Mouse (Mus musculus) hindbrain, embryonic 16.5 days (tissue): Measurements from ENCODE around the gene 9030612E09Rik. TPM values are rescaled to one million over a fixed set of nuclear protein-coding genes. Genes with fewer than 3 reads are reported as not detected.

Experiments
- ATAC-seq: fragments of 200-750 bp; cut with Nextera tagmentation; 2 replicates; pipeline ENCODE4 v1.8.0; 2017; ENCODE audit warnings: moderate TSS enrichment, moderate library complexity
- H3K27ac ChIP-seq: fragments of 300-500 bp; sonication (generic); 2 replicates; pipeline ENCODE4 v1.5.1; 2014; ENCODE audit warnings: low read depth, mild to moderate bottlenecking, control low read depth, low read length, moderate library complexity
- H3K27me3 ChIP-seq: fragments of 300-500 bp; sonication (generic); replicated peaks from 2 replicates; pipeline ENCODE4 v1.6.1; 2014; ENCODE audit warnings: low read length; ENCODE audit not compliant: control insufficient read depth, insufficient read depth
- H3K36me3 ChIP-seq: fragments of 300-500 bp; sonication (generic); 2 replicates; pipeline ENCODE4 v1.6.1; 2014; ENCODE audit warnings: mild to moderate bottlenecking, low read length, moderate library complexity, mixed read lengths; ENCODE audit not compliant: control insufficient read depth, insufficient read depth
- H3K4me1 ChIP-seq: fragments of 300-500 bp; sonication (generic); 2 replicates; pipeline ENCODE4 v1.6.1; 2014; ENCODE audit warnings: low read depth, low read length; ENCODE audit not compliant: control insufficient read depth, insufficient read depth
- H3K4me2 ChIP-seq: fragments of 300-500 bp; sonication (generic); 2 replicates; pipeline ENCODE4 v1.6.1; 2014; ENCODE audit warnings: mild to moderate bottlenecking, low read length, control low read depth, moderate library complexity
- H3K4me3 ChIP-seq: fragments of 300-500 bp; sonication (generic); 2 replicates; pipeline ENCODE4 v1.5.1; 2014; ENCODE audit warnings: mild to moderate bottlenecking, low read length, control low read depth, moderate library complexity
- H3K9ac ChIP-seq: fragments of 300-500 bp; sonication (generic); 2 replicates; pipeline ENCODE4 v1.6.1; 2014; ENCODE audit warnings: low read depth, mild to moderate bottlenecking, control low read depth, low read length, moderate library complexity
- H3K9me3 ChIP-seq: fragments of 300-500 bp; sonication (generic); 2 replicates; pipeline ENCODE4 v1.6.1; 2014; ENCODE audit warnings: mild to moderate bottlenecking, low read length, moderate library complexity; ENCODE audit not compliant: control insufficient read depth
- WGBS: fragments of 180-500 bp; shearing (Covaris S2); extraction: QIAGEN DNeasy Blood & Tissue Kit; methylation state at CpG from one replicate; pipeline ENCODE4 v1.1.7; 2014; 5-methylcytosine and 5-hydroxymethylcytosine counted together
- polyA plus RNA-seq: library from polyadenylated mRNA; unstranded; fragments of >200 nt; fragmentation: Nextera tagmentation; extraction: Ambion mirVana; gene quantifications from 2 replicates; pipeline ENCODE4 v1.2.1, GENCODE M21; 2015

9030612E09Rik gene
- polyA plus RNA-seq, 1 experiment from 2014 or later, result 1.8 TPM

DNA sequence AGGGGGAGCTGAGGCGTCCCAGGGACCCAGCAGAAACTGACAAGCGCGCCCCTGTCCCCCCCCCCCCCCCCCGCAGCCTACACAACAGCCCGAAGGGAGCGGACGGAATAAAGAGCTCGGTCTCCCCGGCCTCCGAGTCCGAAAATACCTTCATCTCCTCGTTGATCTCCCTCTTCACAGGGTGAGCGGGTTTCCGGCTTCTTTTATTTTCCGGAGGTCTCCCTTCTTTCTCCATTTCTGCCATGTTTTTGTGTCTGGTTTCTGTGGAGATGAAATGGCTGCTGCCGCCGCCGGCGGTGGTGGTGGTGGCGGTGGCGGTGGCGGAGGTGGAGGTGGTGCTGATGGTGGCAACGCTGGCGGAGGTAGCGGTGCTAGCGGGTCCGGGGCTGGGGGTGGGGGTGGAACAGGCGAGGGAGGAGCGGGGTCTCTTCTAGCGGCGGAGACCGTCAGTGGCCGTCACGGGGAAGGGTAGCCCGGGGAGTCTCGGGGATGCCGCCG lies 627 bp upstream of the 9030612E09Rik start:
- H3K9me3 ChIP-seq, result no peaks in the 10 kb centered on the region
- H3K9ac ChIP-seq, result peak overlapping the region; percentile 95
- peak; percentile 65 for ATAC-seq
- 0% methylated on average over 30 of the region's 38 CpGs for WGBS
- peak overlapping the region; percentile 93 for H3K4me2 ChIP-seq
- no peaks in the 10 kb centered on the region for H3K36me3 ChIP-seq
- peak overlapping the region; percentile 96 for H3K4me3 ChIP-seq
- no peaks in the 10 kb centered on the region for H3K27me3 ChIP-seq
- H3K4me1 ChIP-seq, result peaks cover 25% of the 10 kb centered on the region
- peak overlapping the region; percentile 97 for H3K27ac ChIP-seq

- no peaks in the 10 kb centered on the region for H3K9me3 ChIP-seq
- peak overlapping the region; percentile 97 for H3K27ac ChIP-seq
- peak overlapping the region; percentile 96 for H3K4me3 ChIP-seq
- H3K27me3 ChIP-seq, result no peaks in the 10 kb centered on the region
- peak overlapping the region; percentile 95 for H3K9ac ChIP-seq
- peaks cover 25% of the 10 kb centered on the region for H3K4me1 ChIP-seq
- H3K36me3 ChIP-seq, result no peaks in the 10 kb centered on the region
- WGBS, result 2% methylated on average over 18 of the region's 18 CpGs
- peak overlapping the region; percentile 93 for H3K4me2 ChIP-seq
- ATAC-seq, result peak; percentile 45
Observed at GRCm38 (mm10) chr10:43175156-43175601, 675 bp downstream of the 9030612E09Rik start.

DNA sequence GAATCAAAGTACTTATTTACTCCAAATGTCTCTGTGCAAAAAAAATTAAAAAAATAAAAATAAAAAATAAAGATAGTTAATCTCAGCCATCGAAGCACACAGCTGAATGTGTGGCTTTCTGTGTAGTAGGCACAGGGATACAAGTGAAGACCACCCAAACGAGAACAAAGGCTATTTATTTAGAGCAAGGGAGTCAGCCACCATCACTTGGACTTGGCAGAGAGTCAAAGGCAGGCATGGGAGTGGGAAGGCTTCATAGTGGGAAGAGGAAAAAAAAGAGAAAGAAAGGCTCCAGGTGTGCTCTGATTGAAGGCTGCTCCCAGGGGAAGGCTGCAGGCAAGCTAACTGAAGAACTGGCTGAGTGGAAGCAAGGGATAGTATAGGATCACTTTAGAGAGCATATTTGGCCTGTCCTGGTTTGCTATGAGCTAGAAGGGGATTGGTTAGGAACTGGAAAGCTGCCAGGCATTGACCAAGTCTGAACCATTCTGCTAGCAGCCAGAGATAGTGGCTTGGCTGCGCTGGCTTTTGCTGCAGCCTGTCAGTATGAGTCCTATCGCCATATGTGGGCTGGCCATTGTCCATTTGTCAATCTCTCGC lies 5.9 kb downstream of the 9030612E09Rik start:
- H3K27me3 ChIP-seq, result no peaks in the 10 kb centered on the region
- 18% methylated on average over 5 of the region's 5 CpGs for WGBS
- H3K36me3 ChIP-seq, result no peaks in the 10 kb centered on the region
- peak overlapping the region; percentile 42 for H3K27ac ChIP-seq
- H3K4me3 ChIP-seq, result no peak overlapping the region
- no peaks in the 10 kb centered on the region for H3K9me3 ChIP-seq
- 0 out of 2 replicates have a peak overlapping the region, but pooled peaks have one; percentile 17 for H3K4me2 ChIP-seq
- no peak overlapping the region for H3K9ac ChIP-seq
- ATAC-seq, result peak; percentile 84
- peaks cover 12% of the 10 kb centered on the region for H3K4me1 ChIP-seq

GRCm38 (mm10) chr10:43200206-43200605 lies 25.7 kb downstream of the 9030612E09Rik start:
- no peak overlapping the region for H3K4me2 ChIP-seq
- H3K9ac ChIP-seq, result no peak overlapping the region
- 93% methylated on average over 2 of the region's 2 CpGs for WGBS
- no peak for ATAC-seq
- no peaks in the 10 kb centered on the region for H3K36me3 ChIP-seq
- no peaks in the 10 kb centered on the region for H3K27me3 ChIP-seq
- H3K27ac ChIP-seq, result no peak overlapping the region
- no peak overlapping the region for H3K4me3 ChIP-seq
- no peaks in the 10 kb centered on the region for H3K9me3 ChIP-seq
- H3K4me1 ChIP-seq, result no peaks in the 10 kb centered on the region

- H3K36me3 ChIP-seq, result no peaks in the 10 kb centered on the region
- no peak for ATAC-seq
- no peaks in the 10 kb centered on the region for H3K27me3 ChIP-seq
- H3K9ac ChIP-seq, result no peak overlapping the region
- no peaks in the 10 kb centered on the region for H3K4me1 ChIP-seq
- no peaks in the 10 kb centered on the region for H3K9me3 ChIP-seq
- H3K4me3 ChIP-seq, result no peak overlapping the region
- no peak overlapping the region for H3K27ac ChIP-seq
- WGBS, result 81% methylated on average over 3 of the region's 3 CpGs
- no peak overlapping the region for H3K4me2 ChIP-seq
Observed at GRCm38 (mm10) chr10:43203865-43204264, 29.4 kb downstream of the 9030612E09Rik start.

DNA sequence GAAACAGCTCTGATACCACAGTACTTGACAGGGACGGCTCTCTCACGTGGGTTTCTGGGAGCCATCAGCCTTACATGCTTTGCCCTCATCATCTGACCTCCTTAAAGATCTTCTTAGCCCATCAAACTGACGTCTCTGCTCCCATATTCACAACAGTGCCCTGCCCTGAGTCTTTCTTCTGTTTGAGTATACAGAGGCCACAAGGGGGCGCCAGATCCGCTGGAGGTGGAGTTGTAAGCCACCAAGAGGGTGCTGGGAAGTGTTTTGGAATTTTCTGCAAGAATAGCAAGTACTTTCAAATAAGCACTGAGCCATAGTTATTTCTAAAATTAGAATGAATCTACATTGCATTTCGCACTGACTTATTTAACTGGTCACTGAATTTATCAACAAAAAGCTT lies 37.4 kb downstream of the 9030612E09Rik start:
- no peaks in the 10 kb centered on the region for H3K27me3 ChIP-seq
- no peak overlapping the region for H3K9ac ChIP-seq
- H3K9me3 ChIP-seq, result no peaks in the 10 kb centered on the region; the same call in 1 of the 2 replicates
- no peaks in the 10 kb centered on the region for H3K4me1 ChIP-seq
- H3K4me3 ChIP-seq, result no peak overlapping the region
- H3K4me2 ChIP-seq, result no peak overlapping the region
- ATAC-seq, result no peak
- 33% methylated on average over 6 of the region's 6 CpGs for WGBS
- no peaks in the 10 kb centered on the region for H3K36me3 ChIP-seq
- H3K27ac ChIP-seq, result no peak overlapping the region

DNA sequence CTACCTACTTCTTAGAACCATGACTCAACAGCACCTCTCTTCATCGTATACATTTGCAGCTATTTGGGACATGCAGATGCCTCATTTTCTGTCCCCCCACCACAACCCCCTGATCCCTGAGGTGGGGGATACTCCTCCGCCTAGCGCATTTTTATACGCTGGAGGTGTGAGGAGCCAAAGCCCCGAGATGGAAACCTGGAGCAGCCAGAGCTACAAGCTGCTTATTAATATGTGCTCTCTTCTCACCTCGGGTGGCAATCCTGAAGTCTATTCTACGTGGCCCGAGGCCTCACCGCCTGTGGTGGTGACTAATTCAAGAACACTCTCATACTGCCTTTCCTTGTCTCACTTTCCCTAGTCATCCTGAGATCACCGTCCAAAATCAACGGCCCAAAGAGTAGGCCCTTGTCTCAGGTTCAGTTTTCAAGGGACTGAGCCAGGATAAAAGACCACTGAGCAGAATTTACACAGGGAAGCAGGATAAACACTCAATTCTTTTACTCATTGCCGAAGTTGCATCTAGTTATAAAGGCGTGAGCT lies 42.9 kb downstream of the 9030612E09Rik start:
- no peak overlapping the region for H3K9ac ChIP-seq
- no peaks in the 10 kb centered on the region for H3K9me3 ChIP-seq
- no peaks in the 10 kb centered on the region for H3K36me3 ChIP-seq
- no peaks in the 10 kb centered on the region for H3K27me3 ChIP-seq
- peaks cover 7% of the 10 kb centered on the region for H3K4me1 ChIP-seq
- WGBS, result 89% methylated on average over 13 of the region's 13 CpGs
- H3K27ac ChIP-seq, result no peak overlapping the region
- no peak for ATAC-seq
- no peak overlapping the region for H3K4me2 ChIP-seq
- no peak overlapping the region for H3K4me3 ChIP-seq

DNA sequence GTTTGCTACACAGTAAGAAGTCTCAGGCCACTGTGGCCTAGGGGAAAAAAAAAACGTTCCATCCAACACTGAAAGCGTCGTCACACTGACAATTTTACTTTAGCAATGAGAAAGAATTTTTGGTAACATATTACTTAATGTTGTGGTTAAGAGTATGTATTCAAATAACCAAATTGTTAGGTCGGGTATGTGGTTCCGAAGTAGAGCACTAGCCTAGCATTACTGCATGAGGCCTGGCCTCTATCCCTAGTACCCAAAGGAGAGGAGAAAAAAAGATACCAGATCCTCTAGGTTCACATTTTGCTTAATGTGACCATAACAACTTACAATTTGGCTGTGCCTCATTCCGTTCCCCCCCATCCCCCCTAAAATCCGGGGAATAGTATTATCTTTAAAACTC lies 46.0 kb downstream of the 9030612E09Rik start:
- ATAC-seq, result 0 out of 2 replicates have a peak, but pooled peaks have one; percentile 29
- peak overlapping the region; percentile 55 for H3K4me2 ChIP-seq
- 22% methylated on average over 7 of the region's 7 CpGs for WGBS

DNA sequence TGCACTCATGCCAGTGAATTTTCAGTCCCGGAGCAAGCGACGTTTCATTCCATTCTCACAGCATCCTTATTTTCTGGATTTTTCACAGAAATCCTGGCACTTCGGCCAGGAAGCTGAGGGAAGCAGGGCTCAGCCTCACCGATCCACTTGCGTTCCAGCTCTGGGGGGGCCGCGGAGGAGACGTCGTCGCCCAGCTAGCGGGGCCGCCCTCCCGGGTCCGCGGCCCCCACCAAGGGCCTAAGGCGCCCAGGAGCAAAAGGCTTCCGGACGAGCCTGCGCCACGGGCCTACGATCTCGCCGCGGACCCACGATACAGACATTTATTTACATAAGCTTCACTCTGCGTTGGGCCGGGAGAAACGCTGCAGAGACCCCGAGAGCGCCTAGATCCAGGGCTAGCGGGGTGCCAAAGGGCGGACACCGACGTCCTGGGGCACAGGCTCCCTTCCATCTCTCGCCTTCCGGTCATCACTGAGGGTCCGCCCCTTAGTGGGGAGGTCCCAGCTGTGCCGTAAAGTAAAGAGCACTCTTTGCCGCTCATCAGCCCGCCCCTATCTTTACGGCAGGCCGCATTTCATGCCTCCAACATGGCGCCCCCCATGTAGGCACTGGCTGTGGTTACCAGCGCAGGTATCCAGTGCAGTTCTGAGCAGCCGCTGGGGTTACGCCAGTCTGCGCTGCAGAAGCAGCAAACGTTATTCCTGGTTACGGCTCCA lies 46.6 kb downstream of the 9030612E09Rik start, which contains the start of gene Pdss2:
Gene Pdss2, plus strand, starts transcription at position 577 of the 716 bp plus-strand sequence.
- Histone ChIP-seq H3K27ac (peak within 1 kb of the TSS; percentile 97), H3K27me3 (no peaks in the 10 kb centered on the region), H3K9me3 (no peaks in the 10 kb centered on the region), H3K4me2 (peak within 1 kb of the TSS; percentile 97), H3K36me3 (no peaks in the 10 kb centered on the region), H3K9ac (peak within 1 kb of the TSS; percentile 98), H3K4me3 (peak within 1 kb of the TSS; percentile 64), H3K4me1 (peaks cover 7% of the 10 kb centered on the region)
- WGBS, result under 1% methylated on average over 49 of the region's 50 CpGs
- ATAC-seq, result peak; percentile 98

More for the DNA sequence above, 46.0 kb downstream of the 9030612E09Rik start:
- no peaks in the 10 kb centered on the region for H3K36me3 ChIP-seq
- no peaks in the 10 kb centered on the region for H3K27me3 ChIP-seq
- peak overlapping the region; percentile 97 for H3K27ac ChIP-seq
- peak overlapping the region; percentile 98 for H3K9ac ChIP-seq
- peaks cover 7% of the 10 kb centered on the region for H3K4me1 ChIP-seq
- H3K4me3 ChIP-seq, result peak overlapping the region; percentile 64
- no peaks in the 10 kb centered on the region for H3K9me3 ChIP-seq
